Mouse (Mus musculus) common myeloid progenitor, adult 5-6 weeks (primary cell): Measurements from ENCODE around the gene Mmp23. TPM values are rescaled to one million over a fixed set of nuclear protein-coding genes. Genes with fewer than 3 reads are reported as not detected.
"Not testable (repeated sequence)": the region's sequence is repeated elsewhere in the genome, so short reads cannot be mapped to it uniquely, and the experiment has no call there.

Source experiments
- ATAC-seq: replicated peaks from 2 replicates; pipeline ENCODE4 v1.8.0; 2016; ENCODE audit warnings: low read depth, mild to moderate bottlenecking, moderate TSS enrichment, inconsistent platforms; ENCODE audit not compliant: poor library complexity, severe bottlenecking
- total RNA-seq: library from RNA; stranded (forward); fragments of 200-1000, 187-1606 nt; gene quantifications from 2 replicates; pipeline ENCODE4 v1.2.3, GENCODE M21; 2017

Mmp23 gene
- total RNA-seq: 0.91 TPM in 1 of 2 replicates, not detected in the other

DNA sequence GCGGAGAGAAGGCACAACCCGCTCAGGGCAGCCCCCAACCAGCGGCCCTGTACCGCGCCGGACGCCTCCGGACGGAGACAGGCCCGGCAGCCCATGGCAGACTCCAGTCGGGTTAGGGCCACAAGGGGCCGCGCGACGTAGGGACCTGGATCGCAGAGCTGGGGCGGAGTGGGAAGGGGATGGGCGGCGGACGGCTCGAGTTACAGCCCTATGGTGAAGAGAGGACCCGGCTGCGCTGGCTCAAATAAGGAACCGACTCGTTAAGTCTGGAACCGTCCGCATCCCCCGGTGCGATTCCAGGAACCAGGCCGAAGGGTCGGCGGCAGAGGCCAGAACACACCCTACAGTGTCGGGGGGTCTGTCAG lies at the start of gene Mmp23:
TSS of gene Mmp23 (minus strand) at position 299 of the 365 bp plus-strand sequence.
- ATAC-seq: peak; percentile 33; the same call in 1 of the 2 replicates

GRCm38 (mm10) chr4:155700425-155700824 lies 47.2 kb upstream of the Mmp23 start:
- no peak for ATAC-seq

GRCm38 (mm10) chr4:155696261-155697255 lies 43.4 kb upstream of the Mmp23 start:
- ATAC-seq: no peak

DNA sequence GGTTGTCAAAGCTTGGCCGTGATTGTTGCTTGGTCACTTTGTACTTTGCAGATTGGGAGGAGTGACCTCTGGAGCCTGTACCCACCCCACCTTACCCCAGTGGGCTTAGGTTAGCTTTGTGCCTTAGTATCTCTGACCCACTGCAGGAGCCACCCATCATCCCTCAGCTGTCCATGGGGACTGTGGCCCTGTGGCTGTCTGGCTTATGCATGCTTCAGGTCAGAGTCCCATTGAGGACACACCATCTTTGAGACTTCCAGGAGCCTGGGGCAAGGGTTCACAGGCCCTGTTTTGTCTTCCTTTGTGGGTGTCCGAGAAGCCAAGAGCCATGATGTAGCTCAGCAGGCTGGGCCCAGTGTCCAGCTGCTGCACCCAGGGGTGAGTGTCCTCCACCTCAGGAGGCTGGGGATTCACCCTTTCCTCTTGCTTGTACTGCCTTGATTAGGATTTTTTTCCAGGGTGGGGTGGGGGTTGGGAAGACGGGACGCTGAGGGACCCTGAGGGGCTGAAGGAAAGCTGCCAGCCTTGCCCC lies 42.4 kb upstream of the Mmp23 start:
- ATAC-seq: no peak

DNA sequence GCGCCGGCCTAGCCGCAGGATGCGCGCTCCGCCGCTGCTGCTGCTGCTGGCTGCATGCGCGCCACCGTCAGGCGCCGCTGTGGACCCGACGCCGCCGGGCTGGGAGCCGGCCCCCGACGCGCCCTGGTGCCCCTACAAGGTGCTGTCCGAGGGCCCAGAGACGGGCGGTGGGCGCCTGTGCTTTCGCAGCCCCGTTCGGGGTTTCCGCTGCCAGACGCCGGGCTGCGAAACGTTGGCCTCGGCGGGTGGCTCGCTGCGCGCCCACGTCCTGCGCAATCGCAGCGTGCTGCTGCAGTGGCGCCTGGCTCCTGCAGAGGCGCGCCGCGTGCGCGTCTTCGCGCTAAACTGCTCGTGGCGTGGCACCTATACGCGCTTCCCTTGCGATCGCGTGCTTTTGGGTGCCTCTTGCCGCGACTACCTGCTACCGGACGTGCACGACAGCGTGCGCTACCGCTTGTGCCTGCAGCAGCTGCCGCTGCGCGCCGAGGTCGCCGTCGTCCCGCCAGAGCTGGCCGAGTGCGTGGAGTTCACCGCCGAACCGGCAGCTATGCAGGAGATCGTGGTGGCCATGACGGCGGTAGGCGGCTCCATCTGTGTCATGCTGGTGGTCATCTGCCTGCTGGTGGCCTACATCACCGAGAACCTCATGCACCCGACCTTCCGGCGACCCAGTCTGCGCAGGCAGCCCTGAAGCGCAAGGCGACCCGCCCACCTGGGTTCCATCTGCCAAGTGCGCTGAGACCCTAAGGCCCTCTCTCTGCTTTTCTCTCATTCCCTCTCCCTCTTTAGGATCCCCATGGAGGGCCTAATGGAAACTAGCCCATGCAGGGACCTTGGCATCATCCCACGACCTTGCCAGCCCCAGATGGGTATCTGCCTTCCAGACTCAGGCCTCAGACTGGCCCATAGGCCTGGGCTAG lies 41.6 kb upstream of the Mmp23 start:
- peak; percentile 59 for ATAC-seq

DNA sequence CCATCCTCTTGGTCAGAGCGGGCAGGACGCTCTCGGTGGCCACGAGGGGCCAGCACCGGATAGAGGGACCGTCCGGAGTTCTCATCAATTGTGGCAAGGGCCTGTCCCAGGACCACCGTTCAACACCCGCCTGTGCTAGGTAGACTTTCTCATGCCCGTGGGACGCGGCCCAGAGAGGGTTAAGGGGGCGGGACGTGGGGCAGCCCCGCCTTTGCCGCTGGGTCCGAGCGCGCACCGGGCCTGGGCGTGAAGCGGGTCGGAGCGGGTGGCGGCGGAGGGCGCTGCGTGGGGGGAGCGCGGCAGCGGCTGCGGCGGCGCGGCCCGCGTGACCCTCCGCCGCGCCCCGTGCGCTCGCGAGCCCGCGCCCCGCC lies 40.9 kb upstream of the Mmp23 start, which contains the start of gene Fndc10:
TSS of gene Fndc10 (plus strand) at position 232 of the 371 bp plus-strand sequence.
- ATAC-seq: peak; percentile 48; the same call in 1 of the 2 replicates

DNA sequence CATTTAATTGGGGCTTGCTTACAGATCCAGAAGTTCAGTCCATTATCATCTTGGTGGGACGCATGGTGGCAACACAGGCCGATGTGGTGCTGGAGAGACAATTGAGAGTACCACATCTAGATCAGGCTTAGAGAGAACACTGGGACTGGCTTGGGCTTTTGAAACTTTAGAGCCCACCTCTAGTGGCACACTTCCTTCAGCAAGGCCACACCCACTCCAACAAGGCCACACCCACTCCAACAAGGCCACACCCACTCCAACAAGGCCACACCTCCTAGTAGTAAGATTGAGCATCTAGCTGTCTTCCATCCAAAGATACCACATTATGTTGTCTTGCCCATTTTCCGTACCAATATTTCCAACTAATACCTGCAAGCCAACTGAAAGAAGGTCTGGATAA lies 39.2 kb upstream of the Mmp23 start:
- ATAC-seq: no peak

DNA sequence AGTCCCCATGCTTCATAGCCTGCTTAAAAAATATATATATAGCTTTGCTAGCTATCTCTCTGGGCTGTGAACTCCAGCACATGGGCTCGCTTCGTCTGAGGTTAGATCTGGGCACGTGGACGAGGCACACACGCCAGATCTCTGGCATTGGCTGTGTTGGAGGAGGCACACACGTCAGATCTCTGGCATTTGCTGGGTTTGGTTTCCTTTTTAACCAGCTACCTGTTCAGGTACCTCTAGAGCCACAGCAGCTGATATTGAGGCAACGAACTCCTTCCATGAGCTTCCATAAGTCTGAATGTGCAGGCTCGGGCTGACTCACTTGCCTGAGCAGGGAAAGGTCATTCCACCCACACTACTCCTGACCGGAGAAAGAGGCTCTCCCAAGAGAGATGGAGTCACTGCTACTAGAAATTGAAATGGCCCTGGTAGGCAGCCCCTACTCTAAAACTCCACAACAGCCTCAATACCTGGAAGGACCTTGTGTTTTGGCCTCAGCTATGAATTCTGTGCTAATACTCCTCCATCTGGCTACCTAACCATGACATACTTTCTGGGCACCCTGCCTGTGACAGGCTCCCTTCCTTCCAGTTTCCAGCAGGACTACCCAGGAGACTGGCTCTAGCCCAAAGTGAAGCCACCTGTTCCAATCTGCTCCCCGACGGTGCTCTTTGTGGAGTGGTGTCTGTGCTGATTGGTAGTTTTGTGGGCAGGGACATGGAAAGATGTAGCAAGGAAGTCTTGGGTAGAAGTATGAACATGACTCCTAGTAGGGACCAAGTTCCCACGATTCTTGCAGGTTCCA lies 37.6 kb upstream of the Mmp23 start:
- ATAC-seq: no peak

DNA sequence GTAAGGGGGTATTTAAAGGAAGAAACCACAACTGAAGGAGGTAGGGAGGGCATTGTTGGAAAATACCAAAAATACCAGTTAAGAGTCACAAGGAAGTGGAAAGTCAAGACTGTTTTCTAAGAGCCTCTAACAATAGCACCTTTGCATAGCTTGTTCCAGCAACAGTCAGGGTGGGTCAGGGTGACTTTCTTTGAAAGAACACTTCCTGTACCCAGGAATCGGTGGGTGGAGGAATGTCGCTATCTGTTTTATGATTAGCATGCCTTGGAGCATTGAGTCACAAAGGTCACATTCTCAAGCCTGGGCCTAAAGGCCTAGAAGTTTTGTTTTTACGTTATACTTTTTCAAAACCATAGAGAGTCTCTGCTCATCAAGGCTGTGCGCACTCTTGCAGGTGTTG lies 34.6 kb upstream of the Mmp23 start:
- ATAC-seq: not testable (repeated sequence)

- not testable (repeated sequence) for ATAC-seq
Observed at GRCm38 (mm10) chr4:155683670-155684277, 30.6 kb upstream of the Mmp23 start.

DNA sequence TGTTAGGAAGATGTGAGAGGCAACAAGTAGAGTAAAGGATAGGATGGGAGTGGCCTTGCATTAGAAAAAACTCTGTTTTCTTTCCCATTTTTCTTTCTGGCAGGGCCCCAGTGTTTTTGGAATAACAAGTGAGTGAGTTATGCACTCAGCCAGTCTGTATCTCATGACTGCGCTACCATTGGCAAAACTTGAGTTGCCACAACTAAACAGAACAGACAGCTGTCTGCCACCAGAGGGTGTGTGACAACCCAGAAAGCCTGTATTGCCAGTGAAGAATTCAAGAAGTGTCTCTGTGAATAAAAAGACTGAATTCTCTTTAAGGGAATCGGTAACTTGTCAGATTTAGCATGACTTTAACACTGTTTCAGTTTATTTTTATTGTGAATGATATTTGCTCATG lies 22.8 kb upstream of the Mmp23 start:
- ATAC-seq: peak; percentile 71

- no peak for ATAC-seq
Observed at GRCm38 (mm10) chr4:155672082-155672481, 18.9 kb upstream of the Mmp23 start.

DNA sequence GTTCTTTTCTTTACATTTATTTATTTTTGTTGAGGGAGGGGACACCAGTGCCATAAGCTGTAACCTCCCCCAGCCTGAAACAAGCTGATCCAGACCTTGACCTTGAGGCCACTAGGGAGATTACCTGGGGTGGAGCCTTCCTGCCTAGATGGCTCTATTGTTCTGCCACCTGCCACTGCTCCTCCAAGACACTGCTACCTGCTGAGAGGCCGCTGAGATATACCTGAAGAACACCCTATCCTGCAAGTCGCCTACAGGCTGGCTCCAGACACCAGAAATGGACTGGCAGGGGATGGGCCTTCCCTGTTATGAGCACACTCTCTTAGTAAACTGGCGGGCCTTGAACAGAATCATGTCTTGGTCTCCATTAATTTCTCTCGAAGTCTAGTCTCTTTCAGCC lies 17.1 kb upstream of the Mmp23 start:
- not testable (repeated sequence) for ATAC-seq

DNA sequence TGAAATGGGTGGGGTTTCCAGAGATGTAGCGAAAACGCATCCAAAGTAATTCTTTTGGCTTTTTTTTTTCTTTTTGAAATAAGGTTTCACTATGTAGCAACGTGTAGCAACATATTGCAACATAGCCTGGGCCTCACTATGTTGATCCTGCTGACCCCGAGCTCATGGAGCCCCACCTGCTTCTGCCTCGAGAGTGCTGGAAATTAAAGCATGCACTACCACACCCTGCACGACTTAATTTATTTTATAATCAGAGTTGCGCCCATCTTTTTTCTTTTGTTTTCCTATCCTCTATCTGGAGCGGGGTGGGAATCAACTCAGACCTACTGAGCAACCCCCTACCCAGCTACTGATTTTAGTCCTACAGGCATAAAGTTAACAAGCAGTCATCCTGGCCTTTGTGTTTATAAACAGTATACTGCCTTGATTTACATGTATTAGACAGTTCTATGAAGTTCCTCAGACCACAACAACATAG lies 16.5 kb upstream of the Mmp23 start:
- no peak for ATAC-seq

DNA sequence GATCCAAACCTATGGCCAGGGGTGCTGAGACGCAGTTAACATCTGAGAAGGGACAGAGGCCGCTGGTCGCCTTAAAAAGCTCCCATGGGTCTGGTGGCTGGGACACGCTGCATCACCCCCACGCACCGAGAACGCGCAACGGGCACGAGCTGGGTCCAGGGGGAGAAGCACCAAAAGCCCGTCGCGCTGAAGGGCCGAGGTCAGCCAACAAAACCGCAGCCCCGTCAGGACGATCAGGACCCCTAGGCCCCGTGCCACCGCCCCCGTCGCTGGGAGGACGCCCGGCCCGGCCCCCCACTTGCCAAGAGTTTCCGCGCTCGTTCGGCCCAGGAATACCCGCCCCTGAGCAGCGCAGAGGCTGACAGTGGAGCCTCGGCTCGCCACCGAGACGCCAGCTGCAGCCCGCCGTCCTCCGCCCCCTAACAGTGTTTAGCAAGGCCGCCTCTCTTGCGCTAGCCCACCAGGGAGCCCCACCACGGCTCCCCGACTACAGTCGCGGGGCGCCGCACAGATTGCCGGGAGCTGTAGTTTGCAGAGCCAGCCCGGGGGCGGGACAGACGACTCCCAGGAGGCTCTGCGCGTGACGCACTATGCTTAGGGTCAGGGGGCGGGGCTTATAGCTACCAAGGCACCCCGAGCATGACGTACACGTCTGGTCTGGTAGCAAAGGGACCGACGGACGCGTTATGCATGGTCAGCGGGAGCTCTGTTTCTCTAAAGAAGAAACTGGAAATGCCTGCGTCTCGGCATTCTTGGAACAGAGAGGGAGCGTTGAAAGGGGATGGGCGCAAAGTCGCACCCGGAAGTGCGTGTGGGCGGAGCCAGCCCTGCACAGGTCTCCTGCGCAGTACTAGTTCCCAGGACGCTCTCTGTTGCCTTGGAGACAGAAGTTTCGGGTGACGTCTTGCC lies 15.8 kb upstream of the Mmp23 start, which contains the start of gene Mib2:
TSS of gene Mib2 (minus strand) at position 510 of the 909 bp plus-strand sequence.
- ATAC-seq: peak; percentile 95

- ATAC-seq: 0 out of 2 replicates have a peak, but pooled peaks have one; percentile 7
Observed at GRCm38 (mm10) chr4:155666903-155667302, 13.7 kb upstream of the Mmp23 start.

GRCm38 (mm10) chr4:155660641-155661040 lies 7.5 kb upstream of the Mmp23 start:
- ATAC-seq: no peak

GRCm38 (mm10) chr4:155658961-155659360 lies 5.8 kb upstream of the Mmp23 start:
- ATAC-seq: no peak
